Mouse (Mus musculus): ENCODE measurements around the gene Rab40b. TPM values are rescaled to one million over a fixed set of nuclear protein-coding genes. Genes with fewer than 3 reads are reported as not detected.

Gene Rab40b
- polyA plus RNA-seq, 1 experiment from 2014 or later: 5.5 TPM

DNA sequence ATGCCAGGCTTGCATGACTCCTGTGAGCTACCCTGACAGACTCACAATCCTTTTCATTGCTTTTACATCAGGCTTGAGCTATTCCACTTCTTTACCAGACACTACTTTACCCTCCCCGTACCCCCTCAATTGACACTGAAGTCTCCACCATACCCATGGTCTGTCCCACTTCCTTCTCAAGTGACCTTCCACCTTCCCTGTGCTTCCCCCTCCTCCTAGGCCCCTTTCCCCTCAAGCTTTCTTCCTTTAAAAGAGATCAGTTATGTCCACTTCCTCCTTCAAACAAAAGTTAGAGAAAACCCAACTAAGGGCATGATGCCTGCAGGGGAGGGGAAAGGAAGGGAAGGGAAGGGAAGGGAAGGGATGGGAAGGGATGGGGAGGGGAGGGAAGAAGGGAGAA lies 47.8 kb downstream of the Rab40b start:
- Histone ChIP-seq H3K9ac (ENCODE audit: low read length) (no peak overlapping the region), H3K27me3 (ENCODE audit: control insufficient read depth, insufficient read depth, low read length) (no peaks in the 10 kb centered on the region), H3K36me3 (ENCODE audit: control insufficient read depth, insufficient read depth, low read length) (peaks cover 10% of the 10 kb centered on the region), H3K27ac (replicated peaks) (no peak overlapping the region), H3K4me2 (replicated peaks; ENCODE audit: low read depth) (no peak overlapping the region), H3K9me3 (ENCODE audit: control insufficient read depth, low read length) (no peaks in the 10 kb centered on the region), H3K4me3 (ENCODE audit: low read depth, low read length) (no peak overlapping the region), H3K4me1 (replicated peaks; ENCODE audit: control insufficient read depth, insufficient read depth) (no peaks in the 10 kb centered on the region)
- WGBS: 91% methylated on average over 1 of the region's 1 CpGs
- ATAC-seq (ENCODE audit: low FRiP score, low TSS enrichment) (no peak), DNase-seq (ENCODE audit: low spot score) (no peak)
- TF ChIP-seq EP300 (optimal IDR thresholded peaks at IDR 0.05) (no peak), CTCF (IDR thresholded peaks at IDR 0.05; ENCODE audit: low read depth) (no peak)

DNA sequence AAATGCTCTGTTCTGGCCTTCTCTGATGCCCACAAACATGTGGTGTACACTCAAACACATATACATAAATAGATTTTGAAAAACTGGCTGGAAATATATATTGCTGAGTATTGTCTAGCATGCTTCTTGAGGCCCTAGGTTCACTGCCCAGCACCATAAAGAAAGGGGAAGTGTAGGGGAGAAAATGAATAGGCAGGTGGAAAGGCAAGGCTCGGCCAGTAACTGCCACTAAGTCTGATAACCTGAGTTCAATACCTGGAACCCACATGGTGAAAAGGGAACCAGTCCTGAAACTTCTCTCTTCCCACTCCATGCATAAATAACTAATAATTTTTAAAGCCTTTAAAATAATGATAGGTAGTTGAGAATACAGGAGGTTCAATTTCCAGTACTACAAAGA lies 48.4 kb downstream of the Rab40b start:
- Histone ChIP-seq H3K4me3 (ENCODE audit: low read depth, low read length) (no peak overlapping the region), H3K4me1 (replicated peaks; ENCODE audit: control insufficient read depth, insufficient read depth) (no peaks in the 10 kb centered on the region), H3K9me3 (ENCODE audit: control insufficient read depth, low read length) (no peaks in the 10 kb centered on the region), H3K27ac (replicated peaks) (no peak overlapping the region), H3K9ac (ENCODE audit: low read length) (no peak overlapping the region), H3K4me2 (replicated peaks; ENCODE audit: low read depth) (no peak overlapping the region), H3K27me3 (ENCODE audit: control insufficient read depth, insufficient read depth, low read length) (no peaks in the 10 kb centered on the region), H3K36me3 (ENCODE audit: control insufficient read depth, insufficient read depth, low read length) (peaks cover 10% of the 10 kb centered on the region)
- TF ChIP-seq CTCF (IDR thresholded peaks at IDR 0.05; ENCODE audit: low read depth): no peak
- TF ChIP-seq EP300 (optimal IDR thresholded peaks at IDR 0.05): no peak
- ATAC-seq (ENCODE audit: low FRiP score, low TSS enrichment) (no peak), DNase-seq (ENCODE audit: low spot score) (no peak)
- WGBS: 89% methylated on average over 1 of the region's 1 CpGs

DNA sequence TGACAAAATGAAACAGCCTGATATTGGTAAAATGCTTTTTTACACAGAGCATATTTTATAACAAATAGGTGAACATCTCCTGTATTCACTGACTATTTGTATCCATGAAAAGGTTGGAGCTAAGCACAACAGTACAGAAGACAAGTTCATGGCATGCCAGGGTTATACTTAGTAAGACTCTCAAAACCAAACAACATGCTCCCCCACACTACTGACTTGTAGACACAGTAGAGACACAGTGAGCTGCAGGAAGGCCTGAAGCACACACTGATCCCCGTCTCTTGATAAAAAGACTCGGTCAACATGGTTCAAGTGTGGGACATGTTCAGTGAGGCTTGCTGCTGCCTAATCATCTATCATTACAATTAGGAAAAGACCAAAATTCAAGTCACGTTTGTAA lies 56.4 kb downstream of the Rab40b start:
- Histone ChIP-seq H3K9ac (ENCODE audit: low read length) (no peak overlapping the region), H3K4me1 (replicated peaks; ENCODE audit: control insufficient read depth, insufficient read depth) (no peaks in the 10 kb centered on the region), H3K27ac (replicated peaks) (no peak overlapping the region), H3K4me3 (ENCODE audit: low read depth, low read length) (no peak overlapping the region), H3K36me3 (ENCODE audit: control insufficient read depth, insufficient read depth, low read length) (peaks cover 21% of the 10 kb centered on the region), H3K9me3 (ENCODE audit: control insufficient read depth, low read length) (no peaks in the 10 kb centered on the region), H3K4me2 (replicated peaks; ENCODE audit: low read depth) (no peak overlapping the region), H3K27me3 (ENCODE audit: control insufficient read depth, insufficient read depth, low read length) (no peaks in the 10 kb centered on the region)
- TF ChIP-seq EP300 (optimal IDR thresholded peaks at IDR 0.05) (no peak), CTCF (IDR thresholded peaks at IDR 0.05; ENCODE audit: low read depth) (no peak)
- no peak for DNase-seq (ENCODE audit: low spot score)
- WGBS: 93% methylated on average over 3 of the region's 3 CpGs
- no peak for ATAC-seq (ENCODE audit: low FRiP score, low TSS enrichment)

DNA sequence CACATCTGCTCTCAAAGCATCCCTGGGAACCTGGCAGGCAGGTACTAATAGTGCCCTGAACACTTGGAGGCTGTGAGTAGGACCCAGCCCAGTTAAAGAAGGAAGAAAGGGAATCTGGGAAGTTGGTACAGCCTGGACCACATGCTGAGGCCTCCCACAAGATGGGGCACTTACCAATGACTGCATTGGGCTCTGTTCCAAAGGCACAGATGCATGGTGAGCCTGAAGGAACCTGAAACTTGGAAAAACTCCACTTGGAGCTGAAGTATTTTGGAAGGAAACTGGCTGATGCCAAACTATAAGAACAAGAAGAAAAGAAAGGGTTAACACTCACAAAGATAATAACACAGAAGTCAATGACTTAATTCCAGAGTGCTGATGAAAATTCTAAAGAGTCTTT lies 59.4 kb downstream of the Rab40b start:
- peaks cover 15% of the 10 kb centered on the region for H3K36me3 ChIP-seq (ENCODE audit: control insufficient read depth, insufficient read depth, low read length)
- no peak for ATAC-seq (ENCODE audit: low FRiP score, low TSS enrichment)

DNA sequence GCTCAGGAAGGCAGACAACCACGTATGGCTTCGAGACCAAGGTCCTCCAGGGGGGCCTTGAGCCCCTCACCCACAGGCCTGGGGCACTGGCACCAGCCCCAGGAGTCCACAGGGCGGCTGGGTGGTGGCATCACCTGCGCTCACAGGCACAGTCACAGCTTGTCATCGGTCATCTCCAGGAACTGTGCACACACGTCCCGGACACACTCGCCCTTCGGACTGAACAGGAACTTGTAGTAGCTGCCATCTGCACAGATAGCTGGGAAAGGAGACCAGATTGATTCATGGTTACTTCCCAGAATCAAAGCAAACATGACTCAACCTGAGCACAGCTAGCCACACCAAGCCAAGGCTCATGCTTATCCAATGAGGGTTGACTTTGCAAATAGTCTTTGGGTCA lies 59.8 kb downstream of the Rab40b start:
- Histone ChIP-seq H3K27me3 (ENCODE audit: control insufficient read depth, insufficient read depth, low read length) (no peaks in the 10 kb centered on the region), H3K4me1 (replicated peaks; ENCODE audit: control insufficient read depth, insufficient read depth) (no peaks in the 10 kb centered on the region), H3K27ac (replicated peaks) (no peak overlapping the region), H3K4me3 (ENCODE audit: low read depth, low read length) (no peak overlapping the region), H3K9me3 (ENCODE audit: control insufficient read depth, low read length) (no peaks in the 10 kb centered on the region), H3K36me3 (ENCODE audit: control insufficient read depth, insufficient read depth, low read length) (peaks cover 15% of the 10 kb centered on the region), H3K9ac (ENCODE audit: low read length) (no peak overlapping the region), H3K4me2 (replicated peaks; ENCODE audit: low read depth) (no peak overlapping the region)
- no peak for DNase-seq (ENCODE audit: low spot score)
- 96% methylated on average over 9 of the region's 9 CpGs for WGBS
- peak; percentile 53; the same call in 1 of the 2 replicates for ATAC-seq (ENCODE audit: low FRiP score, low TSS enrichment)
- TF ChIP-seq CTCF (IDR thresholded peaks at IDR 0.05; ENCODE audit: low read depth): no peak
- no peak for TF ChIP-seq EP300 (optimal IDR thresholded peaks at IDR 0.05)

More for the DNA sequence above, 59.4 kb downstream of the Rab40b start:
- no peaks in the 10 kb centered on the region for H3K4me1 ChIP-seq (replicated peaks; ENCODE audit: control insufficient read depth, insufficient read depth)
- no peak overlapping the region for H3K27ac ChIP-seq (replicated peaks)
- no peak overlapping the region for H3K4me3 ChIP-seq (ENCODE audit: low read depth, low read length)
- H3K4me2 ChIP-seq (replicated peaks; ENCODE audit: low read depth): no peak overlapping the region
- TF ChIP-seq EP300 (optimal IDR thresholded peaks at IDR 0.05): no peak
- no peaks in the 10 kb centered on the region for H3K9me3 ChIP-seq (ENCODE audit: control insufficient read depth, low read length)
- no peak for DNase-seq (ENCODE audit: low spot score)
- H3K9ac ChIP-seq (ENCODE audit: low read length): no peak overlapping the region
- no peaks in the 10 kb centered on the region for H3K27me3 ChIP-seq (ENCODE audit: control insufficient read depth, insufficient read depth, low read length)

DNA sequence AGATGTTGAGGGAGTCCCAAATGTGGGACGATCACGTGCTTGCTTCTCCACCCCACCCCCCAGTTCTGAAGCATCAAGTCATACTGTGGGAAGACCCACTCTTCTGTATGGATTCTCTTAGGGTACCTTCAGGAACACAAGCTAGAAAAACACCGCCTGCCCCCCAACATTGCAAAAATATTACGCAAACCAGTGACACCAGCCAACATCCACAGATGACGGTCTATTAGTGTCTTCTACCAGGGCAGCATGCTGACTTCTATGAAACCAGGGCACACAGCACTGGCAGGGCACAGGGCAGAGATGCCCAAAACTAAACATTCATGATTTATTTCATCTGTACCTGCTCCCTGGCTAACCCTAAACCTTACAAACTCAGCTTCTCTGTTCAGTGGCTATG lies 61.4 kb downstream of the Rab40b start:
- Histone ChIP-seq H3K9ac (ENCODE audit: low read length) (no peak overlapping the region), H3K36me3 (ENCODE audit: control insufficient read depth, insufficient read depth, low read length) (peaks cover 15% of the 10 kb centered on the region), H3K27me3 (ENCODE audit: control insufficient read depth, insufficient read depth, low read length) (no peaks in the 10 kb centered on the region), H3K9me3 (ENCODE audit: control insufficient read depth, low read length) (no peaks in the 10 kb centered on the region), H3K4me1 (replicated peaks; ENCODE audit: control insufficient read depth, insufficient read depth) (no peaks in the 10 kb centered on the region), H3K27ac (replicated peaks) (no peak overlapping the region), H3K4me2 (replicated peaks; ENCODE audit: low read depth) (no peak overlapping the region), H3K4me3 (ENCODE audit: low read depth, low read length) (no peak overlapping the region)
- ATAC-seq (ENCODE audit: low FRiP score, low TSS enrichment) (no peak), DNase-seq (ENCODE audit: low spot score) (no peak)
- WGBS: 95% methylated on average over 5 of the region's 5 CpGs
- TF ChIP-seq EP300 (optimal IDR thresholded peaks at IDR 0.05) (no peak), CTCF (IDR thresholded peaks at IDR 0.05; ENCODE audit: low read depth) (no peak)
